Mouse (Mus musculus) midbrain, embryonic 13.5 days (tissue): ENCODE measurements around the gene Gtf2f2. TPM values are rescaled to one million over a fixed set of nuclear protein-coding genes. Genes with fewer than 3 reads are reported as not detected.
"Not testable (repeated sequence)": the region's sequence is repeated elsewhere in the genome, so short reads cannot be mapped to it uniquely, and the experiment has no call there.

Experiments
- ATAC-seq: fragments of 200-750 bp; cut with Nextera tagmentation; 2 replicates; pipeline ENCODE4 v1.8.0; 2017; ENCODE audit warnings: mild to moderate bottlenecking, moderate TSS enrichment, moderate library complexity
- H3K27ac ChIP-seq: fragments of 300-500 bp; sonication (generic); 2 replicates; pipeline ENCODE4 v1.5.1; 2015; ENCODE audit warnings: inconsistent platforms, mild to moderate bottlenecking, moderate library complexity
- H3K27me3 ChIP-seq: fragments of 300-500 bp; sonication (generic); 2 replicates; pipeline ENCODE4 v1.6.1; 2015; ENCODE audit warnings: mild to moderate bottlenecking, inconsistent platforms
- H3K36me3 ChIP-seq: fragments of 300-500 bp; sonication (generic); 2 replicates; pipeline ENCODE4 v1.6.1; 2015; ENCODE audit warnings: mild to moderate bottlenecking, inconsistent platforms
- H3K4me1 ChIP-seq: fragments of 300-500 bp; sonication (generic); replicated peaks from 2 replicates; pipeline ENCODE4 v1.6.1; 2015; ENCODE audit warnings: inconsistent platforms
- H3K4me2 ChIP-seq: fragments of 300-500 bp; sonication (generic); replicated peaks from 2 replicates; pipeline ENCODE4 v1.6.1; 2015; ENCODE audit warnings: moderate library complexity, mild to moderate bottlenecking, inconsistent platforms
- H3K4me3 ChIP-seq: fragments of 300-500 bp; sonication (generic); replicated peaks from 2 replicates; pipeline ENCODE4 v1.5.1; 2015; ENCODE audit warnings: mild to moderate bottlenecking, inconsistent platforms
- H3K9ac ChIP-seq: fragments of 300-500 bp; sonication (generic); replicated peaks from 2 replicates; pipeline ENCODE4 v1.6.1; 2015; ENCODE audit warnings: mild to moderate bottlenecking, inconsistent platforms
- H3K9me3 ChIP-seq: fragments of 300-500 bp; sonication (generic); 2 replicates; pipeline ENCODE4 v1.6.1; 2016; ENCODE audit warnings: mild to moderate bottlenecking, inconsistent platforms
- WGBS: fragments of 180-500 bp; shearing (Covaris S2); methylation state at CpG from one replicate; pipeline ENCODE4 v1.1.7; 2015; 5-methylcytosine and 5-hydroxymethylcytosine counted together
- polyA plus RNA-seq: library from polyadenylated mRNA; unstranded; fragments of >200 nt; fragmentation: Nextera tagmentation; extraction: Ambion mirVana; gene quantifications from 2 replicates; pipeline ENCODE4 v1.2.1, GENCODE M21; 2015

Gene Gtf2f2
- polyA plus RNA-seq, 1 experiment from 2014 or later = 42.7 TPM

GRCm38 (mm10) chr14:75947674-75948073 lies 63.0 kb downstream of the Gtf2f2 start:
- no peaks in the 10 kb centered on the region for H3K27me3 ChIP-seq
- no peak overlapping the region for H3K4me3 ChIP-seq
- no peak overlapping the region for H3K4me2 ChIP-seq
- H3K27ac ChIP-seq = 0 out of 2 replicates have a peak overlapping the region, but pooled peaks have one; percentile 11
- no peaks in the 10 kb centered on the region for H3K9me3 ChIP-seq
- WGBS = 44% methylated on average over 3 of the region's 3 CpGs
- no peaks in the 10 kb centered on the region for H3K36me3 ChIP-seq
- H3K9ac ChIP-seq = no peak overlapping the region
- ATAC-seq = peak; percentile 62; the same call in 1 of the 2 replicates
- H3K4me1 ChIP-seq = peaks cover 12% of the 10 kb centered on the region

GRCm38 (mm10) chr14:75942365-75942764 lies 68.3 kb downstream of the Gtf2f2 start:
- Histone ChIP-seq H3K4me3 (no peak overlapping the region), H3K27me3 (no peaks in the 10 kb centered on the region), H3K36me3 (no peaks in the 10 kb centered on the region), H3K9me3 (no peaks in the 10 kb centered on the region), H3K4me1 (peaks cover 6% of the 10 kb centered on the region; the same call in 1 of the 2 replicates), H3K9ac (no peak overlapping the region), H3K4me2 (no peak overlapping the region), H3K27ac (no peak overlapping the region)
- WGBS = over 99% methylated on average over 3 of the region's 3 CpGs
- ATAC-seq = no peak

- 97% methylated on average over 1 of the region's 1 CpGs for WGBS
- no peaks in the 10 kb centered on the region for H3K9me3 ChIP-seq
- no peak overlapping the region for H3K27ac ChIP-seq
- H3K36me3 ChIP-seq = no peaks in the 10 kb centered on the region
- no peaks in the 10 kb centered on the region for H3K4me1 ChIP-seq
- no peak for ATAC-seq
- H3K4me2 ChIP-seq = no peak overlapping the region
- H3K4me3 ChIP-seq = no peak overlapping the region
- no peak overlapping the region for H3K9ac ChIP-seq
- no peaks in the 10 kb centered on the region for H3K27me3 ChIP-seq
Observed at GRCm38 (mm10) chr14:75941500-75941899, 69.2 kb downstream of the Gtf2f2 start.

- Histone ChIP-seq H3K27ac (no peak overlapping the region), H3K4me3 (no peak overlapping the region), H3K9ac (no peak overlapping the region), H3K4me2 (no peak overlapping the region), H3K27me3 (no peaks in the 10 kb centered on the region), H3K36me3 (no peaks in the 10 kb centered on the region), H3K4me1 (no peaks in the 10 kb centered on the region), H3K9me3 (no peaks in the 10 kb centered on the region)
- no peak for ATAC-seq
- WGBS = 88% methylated on average over 1 of the region's 1 CpGs
Observed at GRCm38 (mm10) chr14:75937714-75938113, 73.0 kb downstream of the Gtf2f2 start.

GRCm38 (mm10) chr14:75934359-75934758 lies 76.3 kb downstream of the Gtf2f2 start:
- Histone ChIP-seq H3K36me3 (no peaks in the 10 kb centered on the region), H3K4me3 (no peak overlapping the region), H3K4me2 (no peak overlapping the region), H3K4me1 (no peaks in the 10 kb centered on the region), H3K9ac (no peak overlapping the region), H3K9me3 (no peaks in the 10 kb centered on the region), H3K27ac (no peak overlapping the region), H3K27me3 (no peaks in the 10 kb centered on the region)
- no peak for ATAC-seq
- 84% methylated on average over 2 of the region's 2 CpGs for WGBS

- H3K9me3 ChIP-seq = no peaks in the 10 kb centered on the region
- no peaks in the 10 kb centered on the region for H3K27me3 ChIP-seq
- no peak overlapping the region for H3K9ac ChIP-seq
- no peaks in the 10 kb centered on the region for H3K36me3 ChIP-seq
- WGBS = 97% methylated on average over 23 of the region's 23 CpGs
- H3K4me2 ChIP-seq = no peak overlapping the region
- no peaks in the 10 kb centered on the region for H3K4me1 ChIP-seq
- H3K27ac ChIP-seq = no peak overlapping the region
- H3K4me3 ChIP-seq = no peak overlapping the region
- no peak for ATAC-seq
Observed at GRCm38 (mm10) chr14:75931266-75931665, 79.4 kb downstream of the Gtf2f2 start.

- ATAC-seq, H3K27me3 ChIP-seq, H3K36me3 ChIP-seq, H3K27ac ChIP-seq, H3K4me1 ChIP-seq, H3K4me3 ChIP-seq, H3K9ac ChIP-seq, H3K4me2 ChIP-seq, H3K9me3 ChIP-seq: not testable (repeated sequence)
- 88% methylated on average over 8 of the region's 8 CpGs for WGBS
Observed at GRCm38 (mm10) chr14:75929713-75930112, 81.0 kb downstream of the Gtf2f2 start.

GRCm38 (mm10) chr14:75923314-75924052 lies 87.2 kb downstream of the Gtf2f2 start:
- H3K36me3 ChIP-seq = no peaks in the 10 kb centered on the region
- 89% methylated on average over 1 of the region's 1 CpGs for WGBS
- H3K9ac ChIP-seq = no peak overlapping the region
- H3K4me2 ChIP-seq = no peak overlapping the region
- peaks cover 11% of the 10 kb centered on the region for H3K4me1 ChIP-seq
- peak overlapping the region; percentile 45 for H3K27ac ChIP-seq
- no peaks in the 10 kb centered on the region for H3K9me3 ChIP-seq
- H3K27me3 ChIP-seq = no peaks in the 10 kb centered on the region
- no peak overlapping the region for H3K4me3 ChIP-seq
- 0 out of 2 replicates have a peak, but pooled peaks have one; percentile 3 for ATAC-seq

- H3K27me3 ChIP-seq = no peaks in the 10 kb centered on the region
- H3K4me2 ChIP-seq = no peak overlapping the region
- peaks cover 13% of the 10 kb centered on the region; the same call in 1 of the 2 replicates for H3K4me1 ChIP-seq
- H3K9me3 ChIP-seq = no peaks in the 10 kb centered on the region
- WGBS = 92% methylated on average over 2 of the region's 2 CpGs
- ATAC-seq = no peak
- no peak overlapping the region for H3K4me3 ChIP-seq
- 0 out of 2 replicates have a peak overlapping the region, but pooled peaks have one; percentile 25 for H3K27ac ChIP-seq
- no peak overlapping the region for H3K9ac ChIP-seq
- H3K36me3 ChIP-seq = no peaks in the 10 kb centered on the region; the same call in 1 of the 2 replicates
Observed at GRCm38 (mm10) chr14:75912665-75913064, 98.0 kb downstream of the Gtf2f2 start.

DNA sequence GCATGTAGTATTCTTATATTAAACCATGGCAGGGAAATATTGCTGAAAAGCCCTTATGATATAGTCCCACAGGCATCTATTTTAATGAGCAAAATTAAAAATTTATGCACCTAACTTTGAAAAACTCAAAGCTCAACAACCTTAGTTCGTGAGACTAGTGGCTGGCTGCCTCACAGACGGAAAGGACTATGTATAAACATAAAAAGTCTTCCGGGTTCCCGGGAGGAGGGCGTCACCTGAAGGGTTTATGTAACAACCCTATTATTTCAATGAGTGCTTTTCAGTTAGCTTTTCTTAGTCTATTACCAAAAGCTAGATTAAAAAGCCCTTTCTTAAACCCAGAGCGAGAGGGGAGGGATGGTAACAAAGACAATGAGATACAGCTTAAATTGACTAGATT lies 98.7 kb downstream of the Gtf2f2 start:
- no peak overlapping the region for H3K4me3 ChIP-seq
- no peaks in the 10 kb centered on the region; the same call in 1 of the 2 replicates for H3K36me3 ChIP-seq
- H3K27ac ChIP-seq = 0 out of 2 replicates have a peak overlapping the region, but pooled peaks have one; percentile 25
- no peaks in the 10 kb centered on the region for H3K27me3 ChIP-seq
- 70% methylated on average over 6 of the region's 6 CpGs for WGBS
- no peak overlapping the region for H3K9ac ChIP-seq
- no peaks in the 10 kb centered on the region for H3K9me3 ChIP-seq
- H3K4me2 ChIP-seq = no peak overlapping the region
- H3K4me1 ChIP-seq = peaks cover 13% of the 10 kb centered on the region; the same call in 1 of the 2 replicates
- no peak for ATAC-seq

DNA sequence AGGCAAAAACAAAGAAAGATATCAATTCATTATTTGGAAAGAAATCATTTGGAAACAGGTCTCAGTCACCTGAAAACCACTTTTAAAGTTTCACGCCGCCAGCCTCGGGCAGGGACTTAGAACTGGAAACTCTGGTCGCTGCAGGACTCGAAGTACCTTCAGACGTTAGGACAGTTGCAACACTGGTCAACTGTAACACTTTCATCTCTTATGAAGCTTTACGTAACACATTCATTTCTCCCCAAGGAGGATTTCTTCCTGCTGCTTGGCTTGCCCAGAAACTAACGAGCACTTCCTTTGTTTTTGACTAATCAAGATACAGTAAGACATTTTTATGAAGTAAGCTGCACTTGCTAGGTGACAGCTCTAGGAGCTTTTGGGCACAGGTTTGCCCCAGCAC lies 103.7 kb downstream of the Gtf2f2 start:
- Histone ChIP-seq H3K27ac (no peak overlapping the region), H3K9ac (no peak overlapping the region), H3K4me2 (no peak overlapping the region), H3K36me3 (peaks cover 19% of the 10 kb centered on the region), H3K4me3 (no peak overlapping the region), H3K4me1 (peaks cover 4% of the 10 kb centered on the region), H3K27me3 (no peaks in the 10 kb centered on the region), H3K9me3 (no peaks in the 10 kb centered on the region)
- 89% methylated on average over 8 of the region's 8 CpGs for WGBS
- no peak for ATAC-seq

GRCm38 (mm10) chr14:75904972-75905371 lies 105.7 kb downstream of the Gtf2f2 start:
- Histone ChIP-seq H3K9ac (no peak overlapping the region), H3K4me3 (no peak overlapping the region), H3K4me1 (peaks cover 19% of the 10 kb centered on the region), H3K36me3 (peaks cover 19% of the 10 kb centered on the region), H3K27me3 (no peaks in the 10 kb centered on the region), H3K4me2 (no peak overlapping the region), H3K9me3 (no peaks in the 10 kb centered on the region), H3K27ac (no peak overlapping the region)
- ATAC-seq = no peak
- 94% methylated on average over 3 of the region's 3 CpGs for WGBS
